Mouse (Mus musculus) forebrain, embryonic 14.5 days (tissue): ENCODE measurements around the gene Opn4. TPM values are rescaled to one million over a fixed set of nuclear protein-coding genes. Genes with fewer than 3 reads are reported as not detected.

Experiments used
- ATAC-seq: fragments of 200-750 bp; cut with Nextera tagmentation; 2 replicates; pipeline ENCODE4 v1.8.0; 2017; ENCODE audit warnings: mild to moderate bottlenecking, moderate library complexity
- DNase-seq: peaks from one replicate; pipeline ENCODE4 v3.0.0-alpha.2; 2015; ENCODE audit warnings: low spot score
- H3K27ac ChIP-seq: fragments of 300-500 bp; sonication (generic); 2 replicates; pipeline ENCODE4 v1.5.1; 2014; ENCODE audit warnings: low read depth, mild to moderate bottlenecking, control low read depth, low read length, moderate library complexity
- H3K27me3 ChIP-seq: fragments of 300-500 bp; sonication (generic); replicated peaks from 2 replicates; pipeline ENCODE4 v1.6.1; 2014; ENCODE audit warnings: low read length, control low read depth, mixed read lengths; ENCODE audit not compliant: control insufficient read depth, insufficient read depth
- H3K36me3 ChIP-seq: fragments of 300-500 bp; sonication (generic); 2 replicates; pipeline ENCODE4 v1.6.1; 2014; ENCODE audit warnings: low read length, control low read depth; ENCODE audit not compliant: control insufficient read depth, insufficient read depth
- H3K4me1 ChIP-seq: fragments of 300-500 bp; sonication (generic); 2 replicates; pipeline ENCODE4 v1.6.1; 2014; ENCODE audit warnings: antibody characterized with exemption, low read length, control low read depth; ENCODE audit not compliant: control insufficient read depth, insufficient read depth
- H3K4me2 ChIP-seq: fragments of 300-500 bp; sonication (generic); 2 replicates; pipeline ENCODE4 v1.6.1; 2014; ENCODE audit warnings: mild to moderate bottlenecking, control low read depth, low read length
- H3K4me3 ChIP-seq: fragments of 300-500 bp; sonication (generic); 2 replicates; pipeline ENCODE4 v1.5.1; 2014; ENCODE audit warnings: low read depth, low read length, control low read depth
- H3K9ac ChIP-seq: fragments of 300-500 bp; sonication (generic); 2 replicates; pipeline ENCODE4 v1.6.1; 2014; ENCODE audit warnings: mild to moderate bottlenecking, low read length, control low read depth, moderate library complexity
- H3K9me3 ChIP-seq: fragments of 300-500 bp; sonication (generic); replicated peaks from 2 replicates; pipeline ENCODE4 v1.6.1; 2016; ENCODE audit warnings: low read length, control low read depth, mixed read lengths; ENCODE audit not compliant: control insufficient read depth
- WGBS: fragments of 180-500 bp; shearing (Covaris S2); extraction: QIAGEN DNeasy Blood & Tissue Kit; methylation state at CpG from one replicate; pipeline ENCODE4 v1.1.7; 2014; 5-methylcytosine and 5-hydroxymethylcytosine counted together
- polyA plus RNA-seq: library from polyadenylated mRNA; unstranded; fragments of >200 nt; fragmentation: Nextera tagmentation; extraction: Ambion mirVana; gene quantifications from 2 replicates; pipeline ENCODE4 v1.2.1, GENCODE M21; 2014

The Opn4 gene
- polyA plus RNA-seq, 1 experiment from 2014 or later = not detected

GRCm38 (mm10) chr14:34586871-34587270 lies 13.1 kb downstream of the Opn4 start:
- no peak overlapping the region for H3K9ac ChIP-seq
- no peak overlapping the region for H3K27ac ChIP-seq
- H3K27me3 ChIP-seq = no peaks in the 10 kb centered on the region
- no peaks in the 10 kb centered on the region for H3K4me1 ChIP-seq
- no peak overlapping the region for H3K4me2 ChIP-seq
- DNase-seq = no peak
- H3K36me3 ChIP-seq = no peaks in the 10 kb centered on the region
- ATAC-seq = no peak
- 72% methylated on average over 3 of the region's 3 CpGs for WGBS
- H3K4me3 ChIP-seq = no peak overlapping the region
- no peaks in the 10 kb centered on the region for H3K9me3 ChIP-seq

DNA sequence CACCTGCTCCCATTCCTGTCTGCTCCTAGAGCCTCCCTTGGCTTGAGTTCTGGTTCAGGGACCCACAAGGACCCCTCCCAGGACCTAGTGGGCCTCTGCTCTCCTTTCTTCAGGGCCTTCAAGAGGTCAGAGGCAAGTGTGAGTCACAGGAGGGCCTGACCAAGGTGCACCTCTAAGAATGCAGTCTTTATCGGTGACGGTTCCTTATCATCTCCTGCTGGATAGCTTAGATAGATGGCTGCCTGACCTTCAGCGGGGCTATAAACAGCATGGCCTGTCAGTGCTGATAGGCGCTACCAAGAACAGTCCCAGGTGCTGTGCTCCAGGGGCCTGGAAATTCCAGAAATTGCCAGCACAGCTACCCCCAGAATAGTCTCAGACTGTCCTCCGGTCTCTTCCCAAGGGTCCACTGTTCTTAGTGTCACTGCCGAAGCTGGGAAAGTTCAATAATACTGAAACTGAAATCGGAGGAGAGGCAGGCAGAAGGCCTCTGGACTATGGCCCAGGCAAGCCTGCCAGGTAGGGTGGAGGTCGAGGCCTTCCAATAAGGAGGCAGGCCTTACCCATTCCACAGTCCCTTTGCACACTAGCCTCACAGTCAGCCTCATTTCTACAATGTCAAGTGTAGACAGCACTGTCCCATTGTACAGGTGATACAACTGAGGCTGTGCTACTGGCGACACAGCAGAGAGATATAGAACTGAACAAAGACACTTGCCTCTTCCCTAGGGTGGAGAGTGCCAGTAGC lies 14.4 kb downstream of the Opn4 start:
- Histone ChIP-seq H3K36me3 (no peaks in the 10 kb centered on the region), H3K9ac (no peak overlapping the region), H3K4me1 (no peaks in the 10 kb centered on the region), H3K27me3 (no peaks in the 10 kb centered on the region), H3K9me3 (no peaks in the 10 kb centered on the region), H3K4me3 (no peak overlapping the region), H3K27ac (no peak overlapping the region), H3K4me2 (no peak overlapping the region)
- DNase-seq = no peak
- 87% methylated on average over 9 of the region's 9 CpGs for WGBS
- no peak for ATAC-seq

GRCm38 (mm10) chr14:34582740-34583427 lies 17.1 kb downstream of the Opn4 start:
- no peak overlapping the region for H3K27ac ChIP-seq
- no peak overlapping the region for H3K4me3 ChIP-seq
- no peak for DNase-seq
- H3K27me3 ChIP-seq = no peaks in the 10 kb centered on the region
- H3K36me3 ChIP-seq = no peaks in the 10 kb centered on the region
- no peak for ATAC-seq
- H3K9ac ChIP-seq = no peak overlapping the region
- 65% methylated on average over 3 of the region's 3 CpGs for WGBS
- no peaks in the 10 kb centered on the region for H3K4me1 ChIP-seq
- H3K4me2 ChIP-seq = no peak overlapping the region
- no peaks in the 10 kb centered on the region for H3K9me3 ChIP-seq

GRCm38 (mm10) chr14:34576858-34577257 lies 23.1 kb downstream of the Opn4 start:
- H3K27ac ChIP-seq = no peak overlapping the region
- no peak overlapping the region for H3K9ac ChIP-seq
- no peak for DNase-seq
- H3K27me3 ChIP-seq = no peaks in the 10 kb centered on the region
- no peak overlapping the region for H3K4me2 ChIP-seq
- ATAC-seq = no peak
- H3K4me3 ChIP-seq = no peak overlapping the region
- no peaks in the 10 kb centered on the region for H3K9me3 ChIP-seq
- no peaks in the 10 kb centered on the region for H3K36me3 ChIP-seq
- WGBS = 84% methylated on average over 4 of the region's 4 CpGs
- no peaks in the 10 kb centered on the region for H3K4me1 ChIP-seq

- H3K4me3 ChIP-seq = no peak overlapping the region
- no peak overlapping the region for H3K9ac ChIP-seq
- H3K36me3 ChIP-seq = no peaks in the 10 kb centered on the region
- no peak overlapping the region for H3K4me2 ChIP-seq
- H3K27me3 ChIP-seq = no peaks in the 10 kb centered on the region
- ATAC-seq (no peak), DNase-seq (no peak)
- H3K9me3 ChIP-seq = no peaks in the 10 kb centered on the region
- 38% methylated on average over 2 of the region's 2 CpGs for WGBS
- no peaks in the 10 kb centered on the region for H3K4me1 ChIP-seq
- H3K27ac ChIP-seq = no peak overlapping the region
Measured at GRCm38 (mm10) chr14:34574068-34574467, 25.9 kb downstream of the Opn4 start.

DNA sequence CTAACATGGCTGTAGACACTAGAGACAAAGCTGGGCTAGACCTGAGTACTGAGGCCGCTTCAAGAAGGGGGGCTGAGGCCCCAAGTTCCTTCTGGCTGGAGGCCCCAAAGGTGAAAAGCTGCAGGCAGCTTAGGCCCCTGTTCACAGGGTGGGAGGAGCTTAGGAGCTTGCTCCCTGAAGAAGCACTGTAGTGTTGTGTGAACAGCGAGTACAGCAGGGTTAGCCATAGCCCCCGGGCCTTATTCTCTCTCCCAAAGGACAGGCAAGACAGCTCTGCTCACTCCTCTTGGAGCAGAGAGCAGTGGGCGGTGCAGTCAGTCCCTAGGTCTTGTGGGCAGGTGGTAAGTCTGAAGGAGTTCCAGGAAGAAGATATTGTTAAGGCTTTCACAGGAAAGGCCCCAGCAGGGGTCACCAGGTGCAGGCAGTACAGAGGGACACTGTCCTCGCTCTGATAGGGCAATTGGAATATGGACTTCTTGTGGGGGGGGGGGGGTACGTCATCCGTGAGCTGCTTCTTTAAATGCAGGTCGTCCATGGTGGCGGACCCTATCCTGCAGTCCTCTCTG lies 26.5 kb downstream of the Opn4 start:
- no peak overlapping the region for H3K4me2 ChIP-seq
- no peaks in the 10 kb centered on the region for H3K27me3 ChIP-seq
- WGBS = 77% methylated on average over 9 of the region's 9 CpGs
- no peak overlapping the region for H3K4me3 ChIP-seq
- H3K4me1 ChIP-seq = no peaks in the 10 kb centered on the region
- H3K36me3 ChIP-seq = no peaks in the 10 kb centered on the region
- H3K9me3 ChIP-seq = no peaks in the 10 kb centered on the region
- DNase-seq = no peak
- H3K9ac ChIP-seq = no peak overlapping the region
- ATAC-seq = no peak
- no peak overlapping the region for H3K27ac ChIP-seq

- no peak overlapping the region for H3K4me2 ChIP-seq
- no peak for ATAC-seq
- H3K9me3 ChIP-seq = no peaks in the 10 kb centered on the region
- no peak overlapping the region for H3K4me3 ChIP-seq
- WGBS = 89% methylated on average over 17 of the region's 17 CpGs
- H3K27me3 ChIP-seq = no peaks in the 10 kb centered on the region
- no peak overlapping the region for H3K27ac ChIP-seq
- H3K4me1 ChIP-seq = no peaks in the 10 kb centered on the region
- no peak for DNase-seq
- no peak overlapping the region for H3K9ac ChIP-seq
- no peaks in the 10 kb centered on the region for H3K36me3 ChIP-seq
Measured at GRCm38 (mm10) chr14:34571610-34572387, 28.1 kb downstream of the Opn4 start.

GRCm38 (mm10) chr14:34570903-34571302 lies 29.0 kb downstream of the Opn4 start:
- Histone ChIP-seq H3K4me1 (no peaks in the 10 kb centered on the region), H3K4me3 (no peak overlapping the region), H3K9me3 (no peaks in the 10 kb centered on the region), H3K36me3 (no peaks in the 10 kb centered on the region), H3K27me3 (no peaks in the 10 kb centered on the region), H3K4me2 (no peak overlapping the region), H3K27ac (no peak overlapping the region), H3K9ac (no peak overlapping the region)
- 90% methylated on average over 4 of the region's 4 CpGs for WGBS
- ATAC-seq (no peak), DNase-seq (no peak)
